Mouse (Mus musculus): ENCODE measurements around the gene BC049352. TPM values are rescaled to one million over a fixed set of nuclear protein-coding genes. Genes with fewer than 3 reads are reported as not detected.

BC049352 gene
- total and polyA plus RNA-seq, 3 experiments: not detected

- Histone ChIP-seq H3K27ac (ENCODE audit: control insufficient read depth, low read depth, low read length) (no peak overlapping the region), H3K9ac (ENCODE audit: control insufficient read depth, low read depth, low read length, poor library complexity, severe bottlenecking) (no peak overlapping the region), H3K4me1 (ENCODE audit: control insufficient read depth in 1 of 2, insufficient read depth in 2 of 2, low read length in 2 of 2) (peaks cover 4 to 10% of the 10 kb centered on the region in 2 experiments; a peak in 3 of 4 replicates), H3K79me2 (ENCODE audit: control insufficient read depth, insufficient read depth, low read length, poor library complexity) (no peaks in the 10 kb centered on the region), H3K9me3 (replicated peaks; ENCODE audit: insufficient read depth, low read length) (no peaks in the 10 kb centered on the region), H3K36me3 (ENCODE audit: control insufficient read depth in 1 of 2, insufficient read depth in 2 of 2, low read length in 2 of 2) (no peaks in the 10 kb centered on the region), H3K27me3 (ENCODE audit: control insufficient read depth in 1 of 2, insufficient read depth in 2 of 2, low read length in 2 of 2) (no peaks in the 10 kb centered on the region), H3K4me3 (ENCODE audit: control insufficient read depth in 1 of 2, insufficient read depth in 1 of 2, low read depth in 2 of 2, low read length in 2 of 2) (no peak overlapping the region)
- TF ChIP-seq CHD2 (IDR thresholded peaks at IDR 0.05; ENCODE audit: low read length) (no peak), MYB (IDR thresholded peaks at IDR 0.05; ENCODE audit: low read depth, low read length) (no peak)
- no peak for DNase-seq (ENCODE audit: low read depth, low spot score)
These were observed 100.7 kb downstream of the BC049352 start for GRCm38 (mm10) chr9:45282466-45282865.

GRCm38 (mm10) chr9:45291481-45292168, 109.8 kb downstream of the BC049352 start:
- H3K9me3 ChIP-seq (replicated peaks; ENCODE audit: insufficient read depth, low read length): no peaks in the 10 kb centered on the region
- H3K27me3 ChIP-seq (ENCODE audit: control insufficient read depth in 1 of 2, insufficient read depth in 2 of 2, low read length in 2 of 2): no peaks in the 10 kb centered on the region
- no peak overlapping the region for H3K9ac ChIP-seq (ENCODE audit: control insufficient read depth, low read depth, low read length, poor library complexity, severe bottlenecking)
- H3K4me1 ChIP-seq (ENCODE audit: control insufficient read depth in 1 of 2, insufficient read depth in 2 of 2, low read length in 2 of 2): peaks cover 8 to 12% of the 10 kb centered on the region in 2 experiments; a peak in 3 of 4 replicates
- DNase-seq (ENCODE audit: low read depth, low spot score): no peak
- H3K4me3 ChIP-seq (ENCODE audit: control insufficient read depth in 1 of 2, insufficient read depth in 1 of 2, low read depth in 2 of 2, low read length in 2 of 2): no peak overlapping the region
- no peak overlapping the region for H3K27ac ChIP-seq (ENCODE audit: control insufficient read depth, low read depth, low read length)
- no peaks in the 10 kb centered on the region for H3K79me2 ChIP-seq (ENCODE audit: control insufficient read depth, insufficient read depth, low read length, poor library complexity)
- peaks cover 0 to 10% of the 10 kb centered on the region in 2 experiments; a peak in 2 of 4 replicates for H3K36me3 ChIP-seq (ENCODE audit: control insufficient read depth in 1 of 2, insufficient read depth in 2 of 2, low read length in 2 of 2)
- TF ChIP-seq EP300 (IDR thresholded peaks at IDR 0.05; ENCODE audit: low read depth in 1 of 2, low read length in 2 of 2): no peak
- no peak for TF ChIP-seq MEF2A (IDR thresholded peaks at IDR 0.05; ENCODE audit: extremely low read depth, insufficient replicate concordance, low read depth, low read length, poor library complexity, severe bottlenecking)
- TF ChIP-seq BHLHE40 (IDR thresholded peaks at IDR 0.05; ENCODE audit: borderline replicate concordance, low read depth, low read length): no peak
- TF ChIP-seq POLR2AphosphoS2 (IDR thresholded peaks at IDR 0.05; ENCODE audit: low read length): no peak
- TF ChIP-seq USF2 (IDR thresholded peaks at IDR 0.05; ENCODE audit: borderline replicate concordance in 1 of 2, insufficient read depth in 1 of 2, low read depth in 1 of 2, low read length in 2 of 2): no peak
- TF ChIP-seq TBP (IDR thresholded peaks at IDR 0.05; ENCODE audit: low read depth, low read length): no peak
- TF ChIP-seq RCOR1 (IDR thresholded peaks at IDR 0.05; ENCODE audit: low read depth, low read length): no peak
- TF ChIP-seq UBTF (IDR thresholded peaks at IDR 0.05; ENCODE audit: borderline replicate concordance, insufficient read depth, low read depth, low read length): no peak
- no peak for TF ChIP-seq MAFK (IDR thresholded peaks at IDR 0.05; ENCODE audit: borderline replicate concordance, low read depth, low read length)
- no peak for TF ChIP-seq MXI1 (IDR thresholded peaks at IDR 0.05; ENCODE audit: low read depth, low read length)
- TF ChIP-seq GATA1 (IDR thresholded peaks at IDR 0.05; ENCODE audit: low read depth, low read length): no peak
- no peak for TF ChIP-seq ETS1 (IDR thresholded peaks at IDR 0.05; ENCODE audit: low read depth, low read length)
- TF ChIP-seq POLR2AphosphoS5 (IDR thresholded peaks at IDR 0.05; ENCODE audit: borderline replicate concordance, low read depth, low read length): no peak
- no peak for TF ChIP-seq MYB (IDR thresholded peaks at IDR 0.05; ENCODE audit: low read depth, low read length)
- no peak for TF ChIP-seq ZKSCAN1 (IDR thresholded peaks at IDR 0.05; ENCODE audit: low read depth, low read length)
- TF ChIP-seq RAD21 (IDR thresholded peaks at IDR 0.05; ENCODE audit: low read depth, low read length): no peak
- no peak for TF ChIP-seq NRF1 (IDR thresholded peaks at IDR 0.05; ENCODE audit: insufficient read depth, low read depth, low read length, poor library complexity, severe bottlenecking)
- TF ChIP-seq MAX (IDR thresholded peaks at IDR 0.05; ENCODE audit: low read length): no peak
- TF ChIP-seq CTCF (IDR thresholded peaks at IDR 0.05 in 2 of 3, conservative IDR thresholded peaks at IDR 0.05 in 1 of 3; ENCODE audit: control insufficient read depth in 1 of 3, insufficient read depth in 1 of 3, low read depth in 2 of 3, low read length in 3 of 3, poor library complexity in 1 of 3, severe bottlenecking in 1 of 3): no peak
